Comparison of ENCODE assay signal across 10 mouse cellular contexts in genomic region chr6:53881235-53881606, GRCm38 (mm10).
DNase-seq lines count a peak whose midpoint lies in the region; ATAC-seq and TF ChIP-seq lines count a peak whose summit lies in the region.
"Had no signal": no experiment of that assay in that cellular context is flagged by ENCODE, and none has a peak within 500 bp of the region (broad histone marks: within the 10 kb centered on the region; RNA-seq: fewer than 3 reads in every experiment).

No protein-coding gene starts in this region.

- H3K4me3 ChIP-seq in kidney, embryonic 15.5 days (replicated peaks): peak overlapping the region; percentile 27
- H3K4me3 ChIP-seq in hindbrain, postnatal 0 days (ENCODE audit: low read length): peak overlapping the region; percentile 19; the same call in 1 of the 2 replicates
- peak overlapping the region; percentile 16; the same call in 1 of the 2 replicates for H3K4me3 ChIP-seq in midbrain, postnatal 0 days (ENCODE audit: low read depth, low read length)

- peak overlapping the region; percentile 58 for H3K4me2 ChIP-seq in kidney, embryonic 15.5 days
- peak overlapping the region; percentile 50 for H3K4me2 ChIP-seq in hindbrain, postnatal 0 days (ENCODE audit: low read depth, low read length)
- peak overlapping the region; percentile 40 for H3K4me2 ChIP-seq in midbrain, postnatal 0 days (ENCODE audit: low read depth, low read length, poor library complexity, severe bottlenecking)

- peaks cover 50% of the 10 kb centered on the region for H3K4me1 ChIP-seq in kidney, embryonic 15.5 days
- peaks cover 9% of the 10 kb centered on the region; the same call in 1 of the 2 replicates for H3K4me1 ChIP-seq in hindbrain, postnatal 0 days (ENCODE audit: insufficient read depth, low read length)
- H3K4me1 ChIP-seq in midbrain, postnatal 0 days (ENCODE audit: insufficient read depth, low read length): peaks cover 9% of the 10 kb centered on the region

- DNase-seq in kidney, postnatal 36 days: no peak
- peak; percentile 70 for DNase-seq in fat pad, adult 2 months (ENCODE audit: extremely low read depth, low read depth, low spot score)
- DNase-seq in hindbrain, postnatal 0 days (ENCODE audit: low spot score): no peak
- DNase-seq in midbrain, postnatal 0 days (ENCODE audit: low spot score): no peak
- DNase-seq in urinary bladder, adult 18-20 months (ENCODE audit: low spot score in 2 of 2): no peak
- no peak for DNase-seq in B cell, adult 2 months
- DNase-seq in left cerebral cortex, postnatal 14 days (ENCODE audit: low spot score in 2 of 2): no peak
- DNase-seq: thymus, adult 2 months had no signal

- H3K36me3 ChIP-seq in kidney, embryonic 15.5 days: no peaks in the 10 kb centered on the region
- H3K36me3 ChIP-seq in hindbrain, postnatal 0 days (ENCODE audit: insufficient read depth, low read length): no peaks in the 10 kb centered on the region
- H3K36me3 ChIP-seq in midbrain, postnatal 0 days (ENCODE audit: insufficient read depth, low read length): no peaks in the 10 kb centered on the region
- H3K36me3 ChIP-seq: G1E had no signal

- intact Hi-C loops in left cerebral cortex, postnatal 14 days (cut with DNase I): loop anchor here (5.0 kb wide), 2 partner anchors 59 to 76 kb away; partner anchors contain the start of gene Tril

- H3K9ac ChIP-seq in kidney, embryonic 15.5 days: no peak overlapping the region
- peak overlapping the region; percentile 28; the same call in 1 of the 2 replicates for H3K9ac ChIP-seq in hindbrain, postnatal 0 days (replicated peaks; ENCODE audit: low read length)
- H3K9ac ChIP-seq in midbrain, postnatal 0 days (replicated peaks; ENCODE audit: low read length, poor library complexity, severe bottlenecking): peak overlapping the region; percentile 24; the same call in 1 of the 2 replicates

- peak; percentile 9; the same call in 1 of the 2 replicates for ATAC-seq in kidney, embryonic 15.5 days (replicated peaks; ENCODE audit: low FRiP score)
- peak; percentile 9; the same call in 1 of the 2 replicates for ATAC-seq in hindbrain, postnatal 0 days
- ATAC-seq in midbrain, postnatal 0 days (ENCODE audit: low FRiP score): 0 out of 2 replicates have a peak, but pooled peaks have one; percentile 2

- 23% methylated on average over 5 of the region's 5 CpGs for WGBS in kidney, embryonic 15.5 days
- 15% methylated on average over 5 of the region's 5 CpGs for WGBS in hindbrain, postnatal 0 days
- WGBS in midbrain, postnatal 0 days: 6% methylated on average over 5 of the region's 5 CpGs

- no peaks in the 10 kb centered on the region for H3K9me3 ChIP-seq in kidney, embryonic 15.5 days (replicated peaks)
- no peaks in the 10 kb centered on the region for H3K9me3 ChIP-seq in hindbrain, postnatal 0 days (ENCODE audit: low read length)
- no peaks in the 10 kb centered on the region for H3K9me3 ChIP-seq in midbrain, postnatal 0 days (ENCODE audit: low read length)

- no peak for TF ChIP-seq CTCF in hindbrain, postnatal 0 days (IDR thresholded peaks at IDR 0.05; ENCODE audit: low read depth)
- TF ChIP-seq CTCF in midbrain, postnatal 0 days (IDR thresholded peaks at IDR 0.05): no peak

- no peaks in the 10 kb centered on the region for H3K27me3 ChIP-seq in kidney, embryonic 15.5 days
- H3K27me3 ChIP-seq in hindbrain, postnatal 0 days (ENCODE audit: insufficient read depth, low read length): no peaks in the 10 kb centered on the region
- no peaks in the 10 kb centered on the region for H3K27me3 ChIP-seq in midbrain, postnatal 0 days (ENCODE audit: insufficient read depth, low read length)

- H3K27ac ChIP-seq in kidney, embryonic 15.5 days: peak overlapping the region; percentile 88
- H3K27ac ChIP-seq in hindbrain, postnatal 0 days: peak overlapping the region; percentile 77
- peak overlapping the region; percentile 48 for H3K27ac ChIP-seq in midbrain, postnatal 0 days (ENCODE audit: low read depth, low read length)
